Mouse (Mus musculus) gastrocnemius, adult 8-10 months (tissue): ENCODE data around the gene Nr1h5. TPM values are rescaled to one million over a fixed set of nuclear protein-coding genes. Genes with fewer than 3 reads are reported as not detected.

Experiments used
- DNase-seq, 2 experiments: peaks; one replicate each; pipeline ENCODE4 v3.0.0; 2022; ENCODE audit warnings: low spot score in 2 of 2
- total RNA-seq, 4 experiments: library from RNA; stranded (reverse); gene quantifications; 2 replicates each; pipeline ENCODE4 v1.2.4; 2022

The Nr1h5 gene
- not detected for total RNA-seq

GRCm38 (mm10) chr3:102964033-102964432 is at the start of gene Nr1h5:
Nr1h5 (minus strand) TSS chr3:102964133.
- no peak for DNase-seq

- no peak for DNase-seq
These were observed 37.7 kb upstream of the Nr1h5 start for GRCm38 (mm10) chr3:103001595-103001994.

GRCm38 (mm10) chr3:102997591-102997990 is 33.7 kb upstream of the Nr1h5 start:
- no peak for DNase-seq

- DNase-seq = no peak
These were observed 33.1 kb upstream of the Nr1h5 start for GRCm38 (mm10) chr3:102997036-102997435.

- peak; percentile 87 to 92 for DNase-seq
These were observed 31.8 kb upstream of the Nr1h5 start, which contains the start of gene Sike1 for GRCm38 (mm10) chr3:102995605-102996321. Sike1 (plus strand) TSS chr3:102995708.

GRCm38 (mm10) chr3:102995233-102995604 is 31.3 kb upstream of the Nr1h5 start:
- no peak for DNase-seq

- DNase-seq = no peak
These were observed 29.0 kb upstream of the Nr1h5 start for GRCm38 (mm10) chr3:102992936-102993335.

GRCm38 (mm10) chr3:102991041-102991440 is 27.1 kb upstream of the Nr1h5 start:
- DNase-seq = no peak

GRCm38 (mm10) chr3:102980349-102980736 is 16.4 kb upstream of the Nr1h5 start:
- DNase-seq = no peak

- no peak for DNase-seq
These were observed 15.8 kb upstream of the Nr1h5 start for GRCm38 (mm10) chr3:102979550-102980348.

- DNase-seq = no peak
These were observed 13.0 kb upstream of the Nr1h5 start for GRCm38 (mm10) chr3:102976906-102977305.

- no peak for DNase-seq
These were observed 6.6 kb upstream of the Nr1h5 start for GRCm38 (mm10) chr3:102970508-102970907.

- no peak for DNase-seq
These were observed 6.1 kb upstream of the Nr1h5 start for GRCm38 (mm10) chr3:102970067-102970466.

GRCm38 (mm10) chr3:102955596-102955995 is 8.3 kb downstream of the Nr1h5 start:
- DNase-seq = no peak

- no peak for DNase-seq
These were observed 8.8 kb downstream of the Nr1h5 start for GRCm38 (mm10) chr3:102955143-102955542.

- no peak for DNase-seq
These were observed 9.5 kb downstream of the Nr1h5 start for GRCm38 (mm10) chr3:102954476-102954875.

- no peak for DNase-seq
These were observed 17.1 kb downstream of the Nr1h5 start for GRCm38 (mm10) chr3:102946861-102947260.

GRCm38 (mm10) chr3:102946312-102946711 is 17.6 kb downstream of the Nr1h5 start:
- no peak for DNase-seq

- DNase-seq = no peak
These were observed 25.8 kb downstream of the Nr1h5 start for GRCm38 (mm10) chr3:102938100-102938499.

- DNase-seq = no peak
These were observed 28.2 kb downstream of the Nr1h5 start, which contains the start of gene Sycp1 for GRCm38 (mm10) chr3:102935451-102936354. Sycp1 (minus strand) TSS chr3:102936100.

- DNase-seq = no peak
These were observed 64.8 kb downstream of the Nr1h5 start for GRCm38 (mm10) chr3:102899136-102899535.
